Comparison of ENCODE assay signal across 21 mouse cellular contexts in genomic region chr7:99324810-99325209, GRCm38 (mm10). TPM values are rescaled to one million over a fixed set of nuclear protein-coding genes. Genes with fewer than 3 reads are reported as not detected.
DNase-seq lines count a peak whose midpoint lies in the region; ATAC-seq lines count a peak whose summit lies in the region.
"Had no signal": no experiment of that assay in that cellular context is flagged by ENCODE, and none has a peak within 500 bp of the region (broad histone marks: within the 10 kb centered on the region; RNA-seq: fewer than 3 reads in every experiment).

No protein-coding gene starts in this region.

- H3K4me2 ChIP-seq in kidney, embryonic 15.5 days, result no peak overlapping the region
- H3K4me2 ChIP-seq in kidney, embryonic 14.5 days (replicated peaks; ENCODE audit: low read depth, low read length), result no peak overlapping the region
- no peak overlapping the region for H3K4me2 ChIP-seq in hindbrain, embryonic 14.5 days (replicated peaks)
- no peak overlapping the region for H3K4me2 ChIP-seq in midbrain, embryonic 15.5 days
- H3K4me2 ChIP-seq in neural tube, embryonic 14.5 days (ENCODE audit: low read depth, low read length), result no peak overlapping the region
- H3K4me2 ChIP-seq: embryonic facial prominence, embryonic 12.5 days; limb, embryonic 15.5 days; liver, embryonic 15.5 days had no signal

- H3K9ac ChIP-seq in kidney, embryonic 15.5 days, result no peak overlapping the region
- H3K9ac ChIP-seq in kidney, embryonic 14.5 days (ENCODE audit: low read depth, low read length), result no peak overlapping the region
- H3K9ac ChIP-seq in hindbrain, embryonic 14.5 days, result 0 out of 2 replicates have a peak overlapping the region, but pooled peaks have one; percentile 9
- H3K9ac ChIP-seq in midbrain, embryonic 15.5 days, result no peak overlapping the region
- H3K9ac ChIP-seq in neural tube, embryonic 14.5 days (replicated peaks; ENCODE audit: low read depth, low read length), result no peak overlapping the region; the same call in 1 of the 2 replicates
- H3K9ac ChIP-seq: embryonic facial prominence, embryonic 12.5 days; limb, embryonic 15.5 days; liver, embryonic 15.5 days had no signal

- ATAC-seq in kidney, embryonic 15.5 days (replicated peaks; ENCODE audit: low FRiP score), result no peak
- no peak for ATAC-seq in kidney, embryonic 14.5 days (ENCODE audit: low FRiP score, low TSS enrichment)
- no peak for ATAC-seq in hindbrain, embryonic 14.5 days (ENCODE audit: low FRiP score)
- no peak for ATAC-seq in midbrain, embryonic 15.5 days (replicated peaks)
- ATAC-seq in neural tube, embryonic 14.5 days (ENCODE audit: low read depth), result 0 out of 2 replicates have a peak, but pooled peaks have one; percentile 50

- WGBS in kidney, embryonic 15.5 days, result 7% methylated on average over 10 of the region's 10 CpGs
- 9% methylated on average over 10 of the region's 10 CpGs for WGBS in kidney, embryonic 14.5 days
- WGBS in hindbrain, embryonic 14.5 days, result 20% methylated on average over 10 of the region's 10 CpGs
- 28% methylated on average over 10 of the region's 10 CpGs for WGBS in midbrain, embryonic 15.5 days
- 8% methylated on average over 10 of the region's 10 CpGs for WGBS in neural tube, embryonic 14.5 days
- 29% methylated on average over 10 of the region's 10 CpGs for WGBS in heart, embryonic 10.5 days

- peak overlapping the region; percentile 41; the same call in 1 of the 2 replicates for H3K27ac ChIP-seq in kidney, embryonic 15.5 days
- H3K27ac ChIP-seq in kidney, embryonic 14.5 days (ENCODE audit: low read depth, low read length), result no peak overlapping the region; the same call in 1 of the 2 replicates
- peak overlapping the region; percentile 72 for H3K27ac ChIP-seq in hindbrain, embryonic 14.5 days
- H3K27ac ChIP-seq in midbrain, embryonic 15.5 days, result peak overlapping the region; percentile 41
- peak overlapping the region; percentile 44; the same call in 1 of the 2 replicates for H3K27ac ChIP-seq in neural tube, embryonic 14.5 days (ENCODE audit: low read depth, low read length)
- H3K27ac ChIP-seq in heart, embryonic 10.5 days, result no peak overlapping the region
- H3K27ac ChIP-seq: embryonic facial prominence, embryonic 12.5 days; layer of hippocampus, adult 2 months; limb, embryonic 15.5 days; liver, embryonic 15.5 days had no signal

- H3K4me3 ChIP-seq in kidney, embryonic 15.5 days (replicated peaks), result no peak overlapping the region
- no peak overlapping the region for H3K4me3 ChIP-seq in kidney, embryonic 14.5 days (ENCODE audit: low read length)
- H3K4me3 ChIP-seq in hindbrain, embryonic 14.5 days (replicated peaks; ENCODE audit: low read length), result no peak overlapping the region
- no peak overlapping the region for H3K4me3 ChIP-seq in midbrain, embryonic 15.5 days
- H3K4me3 ChIP-seq in neural tube, embryonic 14.5 days (ENCODE audit: low read depth, low read length), result no peak overlapping the region
- H3K4me3 ChIP-seq in heart, embryonic 10.5 days, result no peak overlapping the region
- H3K4me3 ChIP-seq: embryonic facial prominence, embryonic 12.5 days; erythroblast, embryonic 14.5 days; layer of hippocampus, adult 2 months; limb, embryonic 15.5 days; liver, embryonic 15.5 days; myocyte had no signal

- no peak for DNase-seq in hindbrain, embryonic 14.5 days (ENCODE audit: low spot score)
- no peak for DNase-seq in lung, postnatal 25 days (ENCODE audit: low spot score)
- no peak for DNase-seq in heart, embryonic 10.5 days (ENCODE audit: low spot score)
- no peak for DNase-seq in frontal cortex, postnatal 25 days (ENCODE audit: low spot score in 2 of 2)
- DNase-seq: cerebellum, adult 18-20 months; cerebellum, postnatal 25 days; gastrocnemius, postnatal 14 days; heart, adult 18-20 months; kidney, adult 18-20 months; kidney, postnatal 14 days; thymus, postnatal 4 days had no signal

- peaks cover 24% of the 10 kb centered on the region for H3K4me1 ChIP-seq in kidney, embryonic 15.5 days
- H3K4me1 ChIP-seq in kidney, embryonic 14.5 days (ENCODE audit: control insufficient read depth, insufficient read depth, low read length), result peaks cover 11% of the 10 kb centered on the region
- peaks cover 18% of the 10 kb centered on the region for H3K4me1 ChIP-seq in hindbrain, embryonic 14.5 days (replicated peaks; ENCODE audit: control insufficient read depth, insufficient read depth, low read length)
- peaks cover 28% of the 10 kb centered on the region for H3K4me1 ChIP-seq in midbrain, embryonic 15.5 days
- peaks cover 19% of the 10 kb centered on the region; the same call in 1 of the 2 replicates for H3K4me1 ChIP-seq in neural tube, embryonic 14.5 days (ENCODE audit: control insufficient read depth, insufficient read depth, low read length)
- peaks cover 21% of the 10 kb centered on the region for H3K4me1 ChIP-seq in heart, embryonic 10.5 days
- H3K4me1 ChIP-seq: liver, embryonic 15.5 days had no signal

- H3K9me3 ChIP-seq in kidney, embryonic 15.5 days (replicated peaks), result no peaks in the 10 kb centered on the region
- no peaks in the 10 kb centered on the region for H3K9me3 ChIP-seq in kidney, embryonic 14.5 days (ENCODE audit: control insufficient read depth, low read length)
- no peaks in the 10 kb centered on the region for H3K9me3 ChIP-seq in hindbrain, embryonic 14.5 days (ENCODE audit: control insufficient read depth, low read length)
- H3K9me3 ChIP-seq in midbrain, embryonic 15.5 days, result no peaks in the 10 kb centered on the region
- no peaks in the 10 kb centered on the region for H3K9me3 ChIP-seq in neural tube, embryonic 14.5 days (ENCODE audit: control insufficient read depth, low read length)
- no peaks in the 10 kb centered on the region for H3K9me3 ChIP-seq in heart, embryonic 10.5 days
- H3K9me3 ChIP-seq: embryonic facial prominence, embryonic 12.5 days; limb, embryonic 15.5 days; liver, embryonic 15.5 days had no signal

- H3K36me3 ChIP-seq in kidney, embryonic 15.5 days, result no peaks in the 10 kb centered on the region
- H3K36me3 ChIP-seq in kidney, embryonic 14.5 days (ENCODE audit: control insufficient read depth, insufficient read depth, low read length), result no peaks in the 10 kb centered on the region
- peaks cover 21% of the 10 kb centered on the region for H3K36me3 ChIP-seq in hindbrain, embryonic 14.5 days (replicated peaks; ENCODE audit: control insufficient read depth, insufficient read depth)
- H3K36me3 ChIP-seq in midbrain, embryonic 15.5 days (replicated peaks), result peaks cover 9% of the 10 kb centered on the region; the same call in 1 of the 2 replicates
- H3K36me3 ChIP-seq in neural tube, embryonic 14.5 days (ENCODE audit: control insufficient read depth, insufficient read depth, low read length), result peaks cover 10% of the 10 kb centered on the region
- H3K36me3 ChIP-seq in heart, embryonic 10.5 days, result no peaks in the 10 kb centered on the region
- H3K36me3 ChIP-seq: embryonic facial prominence, embryonic 12.5 days; limb, embryonic 15.5 days; liver, embryonic 15.5 days had no signal

- H3K27me3 ChIP-seq in kidney, embryonic 15.5 days, result peaks cover 19% of the 10 kb centered on the region
- peaks cover 6% of the 10 kb centered on the region; the same call in 1 of the 2 replicates for H3K27me3 ChIP-seq in kidney, embryonic 14.5 days (ENCODE audit: control insufficient read depth, insufficient read depth, low read length)
- no peaks in the 10 kb centered on the region for H3K27me3 ChIP-seq in hindbrain, embryonic 14.5 days (ENCODE audit: control insufficient read depth, insufficient read depth, low read length)
- H3K27me3 ChIP-seq in midbrain, embryonic 15.5 days (replicated peaks), result no peaks in the 10 kb centered on the region
- H3K27me3 ChIP-seq in neural tube, embryonic 14.5 days (ENCODE audit: control insufficient read depth, insufficient read depth, low read length), result no peaks in the 10 kb centered on the region
- peaks cover 58% of the 10 kb centered on the region for H3K27me3 ChIP-seq in heart, embryonic 10.5 days (ENCODE audit: insufficient read depth, poor library complexity, severe bottlenecking)

RNA-seq across cellular contexts. Expression of gene Serpinh1, which starts 28.2 kb away (rescaled TPM):
- 1,575 and 1,603 TPM in 2 replicates for polyA plus RNA-seq in kidney, embryonic 15.5 days (2015; fragmentation: Nextera tagmentation; extraction: Ambion mirVana)
- 459 and 599 TPM in 2 replicates for polyA plus RNA-seq in kidney, embryonic 14.5 days (2014; fragmentation: Nextera tagmentation; extraction: Ambion mirVana)
- polyA plus RNA-seq in hindbrain, embryonic 14.5 days (2014; fragmentation: Nextera tagmentation; extraction: Ambion mirVana), result 122 and 128 TPM in 2 replicates
- 235 and 259 TPM in 2 replicates for polyA plus RNA-seq in midbrain, embryonic 15.5 days (2015; fragmentation: Nextera tagmentation; extraction: Ambion mirVana)
- polyA plus RNA-seq in neural tube, embryonic 14.5 days (2014; fragmentation: Nextera tagmentation; extraction: Ambion mirVana), result 38.7 and 139 TPM in 2 replicates
- 1,580 and 1,787 TPM in 2 replicates for polyA plus RNA-seq in heart, embryonic 10.5 days (2016; fragmentation: Nextera tagmentation; extraction: Ambion mirVana)

RNA-seq across cellular contexts. Expression of gene Gdpd5, which starts 56.4 kb away (rescaled TPM):
- 14.5 and 17.3 TPM in 2 replicates for polyA plus RNA-seq in kidney, embryonic 15.5 days (2015; fragmentation: Nextera tagmentation; extraction: Ambion mirVana)
- polyA plus RNA-seq in kidney, embryonic 14.5 days (2014; fragmentation: Nextera tagmentation; extraction: Ambion mirVana), result 12.1 and 15.4 TPM in 2 replicates
- polyA plus RNA-seq in hindbrain, embryonic 14.5 days (2014; fragmentation: Nextera tagmentation; extraction: Ambion mirVana), result 37.7 and 46.2 TPM in 2 replicates
- 51.8 and 53.3 TPM in 2 replicates for polyA plus RNA-seq in midbrain, embryonic 15.5 days (2015; fragmentation: Nextera tagmentation; extraction: Ambion mirVana)
- 38.1 and 47.9 TPM in 2 replicates for polyA plus RNA-seq in neural tube, embryonic 14.5 days (2014; fragmentation: Nextera tagmentation; extraction: Ambion mirVana)
- polyA plus RNA-seq in heart, embryonic 10.5 days (2016; fragmentation: Nextera tagmentation; extraction: Ambion mirVana), result 24.2 and 31.6 TPM in 2 replicates

RNA-seq across cellular contexts. Expression of gene Map6, which starts 57.6 kb away (rescaled TPM):
- polyA plus RNA-seq in kidney, embryonic 15.5 days (2015; fragmentation: Nextera tagmentation; extraction: Ambion mirVana), result 2.1 and 4.2 TPM in 2 replicates
- 1.1 and 1.2 TPM in 2 replicates for polyA plus RNA-seq in kidney, embryonic 14.5 days (2014; fragmentation: Nextera tagmentation; extraction: Ambion mirVana)
- polyA plus RNA-seq in hindbrain, embryonic 14.5 days (2014; fragmentation: Nextera tagmentation; extraction: Ambion mirVana), result 122 and 135 TPM in 2 replicates
- polyA plus RNA-seq in midbrain, embryonic 15.5 days (2015; fragmentation: Nextera tagmentation; extraction: Ambion mirVana), result 153 and 155 TPM in 2 replicates
- polyA plus RNA-seq in neural tube, embryonic 14.5 days (2014; fragmentation: Nextera tagmentation; extraction: Ambion mirVana), result 118 and 140 TPM in 2 replicates
- polyA plus RNA-seq in heart, embryonic 10.5 days (2016; fragmentation: Nextera tagmentation; extraction: Ambion mirVana), result 2.1 and 2.3 TPM in 2 replicates
- polyA plus RNA-seq: erythroblast, embryonic 14.5 days had no signal

Comparison
In these comparisons a context has a peak if more than half of its experiments do, and no peak if none do; other contexts are left out.
1. H3K27ac ChIP-seq: peak in kidney, embryonic 15.5 days (single experiment), hindbrain, embryonic 14.5 days (single experiment), midbrain, embryonic 15.5 days (single experiment) and neural tube, embryonic 14.5 days (single experiment); none in kidney, embryonic 14.5 days (single experiment) and heart, embryonic 10.5 days (single experiment).
2. RNA of gene Map6, which starts 57.6 kb away (polyA plus RNA-seq): 153 to 155 TPM in midbrain, embryonic 15.5 days, 122 to 135 TPM in hindbrain, embryonic 14.5 days and 118 to 140 TPM in neural tube, embryonic 14.5 days; 2.1 to 4.2 TPM in kidney, embryonic 15.5 days, 2.1 to 2.3 TPM in heart, embryonic 10.5 days and 1.1 to 1.2 TPM in kidney, embryonic 14.5 days; every median in the first group is over 10 times any median in the second.